In the genomic region with DNA sequence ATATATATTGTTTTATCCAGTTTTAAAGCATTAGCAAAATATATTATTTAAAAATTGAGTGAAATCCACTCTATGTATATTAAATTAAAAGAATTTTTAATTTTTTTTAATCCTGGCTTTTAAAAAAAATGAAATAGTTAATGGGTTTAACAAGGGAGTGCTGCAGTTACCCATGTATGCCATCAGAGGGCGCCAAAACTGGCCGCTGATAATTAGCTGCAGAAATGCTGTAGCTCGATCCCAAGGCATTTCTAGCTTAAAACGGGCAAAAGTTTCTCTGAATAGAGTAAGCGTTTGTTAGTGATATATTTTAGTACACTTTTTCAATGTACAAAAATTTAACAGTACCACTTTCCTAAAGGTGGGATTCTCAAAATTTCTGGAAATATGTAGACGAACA, we compare ENCODE assay signal across 8 mouse cellular contexts.
A peak's percentile ranks its signal among the peaks of the same experiment; 100 is the strongest.
DNase-seq lines count a peak whose midpoint lies in the region; ATAC-seq lines count a peak whose summit lies in the region.
"Not testable (repeated sequence)": the region's sequence is repeated elsewhere in the genome, so short reads cannot be mapped to it uniquely, and the experiment has no call there.

No protein-coding gene starts in this region.

- H3K4me1 ChIP-seq in limb, embryonic 10.5 days; midbrain, embryonic 14.5 days (ENCODE audit: control insufficient read depth, insufficient read depth, low read length): not testable (repeated sequence)

- DNase-seq in CD4-positive, CD25-positive, alpha-beta regulatory T cell, adult 2 months (ENCODE audit: low read depth, low spot score), result peak; percentile 54
- peak; percentile 64 for DNase-seq in adrenal gland, postnatal 10 days
- DNase-seq in cerebellum, postnatal 36 days, result peak; percentile 37 to 41
- DNase-seq in gastrocnemius, postnatal 10 days, result peak; percentile 62
- peak; percentile 36 for DNase-seq in kidney, adult 18-20 months
- peak; percentile 45 for DNase-seq in limb, embryonic 10.5 days (ENCODE audit: low spot score)
- peak; percentile 80 for DNase-seq in midbrain, embryonic 14.5 days
- peak; percentile 41 for DNase-seq in splenic B cell, adult 2 months (ENCODE audit: low read depth, low spot score)

- H3K9me3 ChIP-seq in limb, embryonic 10.5 days (replicated peaks); midbrain, embryonic 14.5 days (ENCODE audit: control insufficient read depth, low read length): not testable (repeated sequence)

- ATAC-seq in midbrain, embryonic 14.5 days (ENCODE audit: low FRiP score, low TSS enrichment), result not testable (repeated sequence)

- not testable (repeated sequence) for H3K27ac ChIP-seq in limb, embryonic 10.5 days; midbrain, embryonic 14.5 days (replicated peaks; ENCODE audit: low read depth, low read length)

- H3K36me3 ChIP-seq in limb, embryonic 10.5 days; midbrain, embryonic 14.5 days (ENCODE audit: control insufficient read depth, insufficient read depth, low read length); splenic B cell, adult 2 months (ENCODE audit: control insufficient read depth, insufficient read depth, low read length, poor library complexity, severe bottlenecking): not testable (repeated sequence)

- H3K4me2 ChIP-seq in midbrain, embryonic 14.5 days (ENCODE audit: low read length), result not testable (repeated sequence)

- not testable (repeated sequence) for H3K4me3 ChIP-seq in limb, embryonic 10.5 days; midbrain, embryonic 14.5 days (replicated peaks; ENCODE audit: low read depth, low read length)

- H3K27me3 ChIP-seq in limb, embryonic 10.5 days (ENCODE audit: low read depth, poor library complexity, severe bottlenecking); midbrain, embryonic 14.5 days (ENCODE audit: control insufficient read depth, insufficient read depth, low read length); splenic B cell, adult 2 months (ENCODE audit: control insufficient read depth, insufficient read depth, low read length, poor library complexity, severe bottlenecking): not testable (repeated sequence)

- H3K9ac ChIP-seq in midbrain, embryonic 14.5 days (replicated peaks; ENCODE audit: low read length), result not testable (repeated sequence)

- WGBS in limb, embryonic 10.5 days, result 19% methylated on average over 6 of the region's 6 CpGs
- 13% methylated on average over 6 of the region's 6 CpGs for WGBS in midbrain, embryonic 14.5 days
